ENCODE assay signal across 17 mouse cellular contexts in the genomic region with DNA sequence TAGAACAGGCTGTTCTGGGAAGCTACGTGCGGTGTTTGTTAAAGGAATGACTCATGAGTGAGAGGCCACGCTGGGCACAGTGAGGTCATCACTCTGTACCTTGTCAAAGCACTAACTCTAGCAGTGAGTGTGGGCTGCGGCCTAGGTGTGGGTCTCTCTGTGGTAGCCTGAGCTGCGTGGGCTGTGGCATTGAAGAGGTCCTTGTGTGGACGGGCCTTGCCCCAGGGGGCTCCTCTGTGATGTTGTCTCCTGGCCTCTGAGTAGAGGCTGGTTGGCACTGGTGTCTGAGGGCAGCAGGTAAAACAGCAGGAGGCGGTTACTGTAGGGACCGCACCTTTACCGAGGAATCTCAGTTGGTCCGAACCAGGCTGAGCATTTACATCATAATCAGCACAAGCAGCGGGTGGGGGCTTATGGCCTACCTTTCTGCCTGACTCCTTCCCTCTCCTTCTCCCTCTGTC. TPM values are rescaled to one million over a fixed set of nuclear protein-coding genes. Genes with fewer than 3 reads are reported as not detected.
DNase-seq lines count a peak whose midpoint lies in the region; ATAC-seq and TF ChIP-seq lines count a peak whose summit lies in the region.
"Had no signal": no experiment of that assay in that cellular context is flagged by ENCODE, and none has a peak within 500 bp of the region (broad histone marks: within the 10 kb centered on the region; RNA-seq: fewer than 3 reads in every experiment).

No protein-coding gene starts in this region.

- H3K36me3 ChIP-seq in E14TG2a.4 (ENCODE audit: insufficient read depth, low read length), result no peaks in the 10 kb centered on the region
- no peaks in the 10 kb centered on the region for H3K36me3 ChIP-seq in intestine, embryonic 16.5 days (ENCODE audit: control insufficient read depth, insufficient read depth, low read length)
- no peaks in the 10 kb centered on the region for H3K36me3 ChIP-seq in hindbrain, embryonic 16.5 days (ENCODE audit: control insufficient read depth, insufficient read depth, low read length)
- no peaks in the 10 kb centered on the region for H3K36me3 ChIP-seq in forebrain, embryonic 16.5 days (ENCODE audit: control insufficient read depth, insufficient read depth)
- H3K36me3 ChIP-seq in hindbrain, embryonic 13.5 days, result no peaks in the 10 kb centered on the region
- H3K36me3 ChIP-seq: hindbrain, embryonic 15.5 days had no signal

- H3K4me1 ChIP-seq in E14TG2a.4 (replicated peaks; ENCODE audit: low read depth, low read length), result peaks cover 55% of the 10 kb centered on the region
- peaks cover 32% of the 10 kb centered on the region for H3K4me1 ChIP-seq in cerebellum, adult 2 months (ENCODE audit: control insufficient read depth, insufficient read depth, low read length)
- peaks cover 12% of the 10 kb centered on the region; the same call in 1 of the 2 replicates for H3K4me1 ChIP-seq in intestine, embryonic 16.5 days (ENCODE audit: control insufficient read depth, insufficient read depth, low read length)
- H3K4me1 ChIP-seq in hindbrain, embryonic 16.5 days (ENCODE audit: control insufficient read depth, insufficient read depth, low read depth, low read length), result peaks cover 3% of the 10 kb centered on the region; the same call in 1 of the 2 replicates
- H3K4me1 ChIP-seq in forebrain, embryonic 16.5 days (replicated peaks; ENCODE audit: control insufficient read depth, insufficient read depth, low read length), result peaks cover 5% of the 10 kb centered on the region; the same call in 1 of the 2 replicates
- H3K4me1 ChIP-seq in hindbrain, embryonic 13.5 days (replicated peaks), result 0 out of 2 replicates have a peak, but pooled peaks cover 5% of the 10 kb centered on the region
- H3K4me1 ChIP-seq: hindbrain, embryonic 15.5 days had no signal

- peak overlapping the region; percentile 84 for H3K27ac ChIP-seq in cerebellum, adult 2 months (ENCODE audit: insufficient read depth, low read length)
- H3K27ac ChIP-seq in intestine, embryonic 16.5 days (ENCODE audit: low read length), result peak overlapping the region; percentile 62
- no peak overlapping the region for H3K27ac ChIP-seq in hindbrain, embryonic 16.5 days (ENCODE audit: low read depth, low read length)
- no peak overlapping the region for H3K27ac ChIP-seq in forebrain, embryonic 16.5 days (ENCODE audit: low read length)
- no peak overlapping the region for H3K27ac ChIP-seq in hindbrain, embryonic 13.5 days
- H3K27ac ChIP-seq: forebrain, embryonic 13.5 days; gastrocnemius, adult 2 months; hindbrain, embryonic 15.5 days; liver, embryonic 14.5 days had no signal

- WGBS in cerebellum, adult 2 months, result 18% methylated on average over 11 of the region's 11 CpGs
- WGBS in intestine, embryonic 16.5 days, result 63% methylated on average over 11 of the region's 11 CpGs
- 59% methylated on average over 11 of the region's 11 CpGs for WGBS in hindbrain, embryonic 16.5 days
- 67% methylated on average over 11 of the region's 11 CpGs for WGBS in forebrain, embryonic 16.5 days
- WGBS in hindbrain, embryonic 13.5 days, result 65% methylated on average over 11 of the region's 11 CpGs

- H3K9ac ChIP-seq in intestine, embryonic 16.5 days (ENCODE audit: low read depth, low read length), result peak overlapping the region; percentile 44
- H3K9ac ChIP-seq in hindbrain, embryonic 16.5 days (ENCODE audit: low read depth, low read length), result no peak overlapping the region
- H3K9ac ChIP-seq in forebrain, embryonic 16.5 days (replicated peaks; ENCODE audit: low read depth, low read length), result no peak overlapping the region
- no peak overlapping the region for H3K9ac ChIP-seq in hindbrain, embryonic 13.5 days
- H3K9ac ChIP-seq: forebrain, embryonic 13.5 days; hindbrain, embryonic 15.5 days; liver, embryonic 14.5 days had no signal

- 0 out of 2 replicates have a peak, but pooled peaks cover 5% of the 10 kb centered on the region for H3K9me3 ChIP-seq in E14TG2a.4 (ENCODE audit: low read length)
- H3K9me3 ChIP-seq in intestine, embryonic 16.5 days (ENCODE audit: control insufficient read depth, low read length), result no peaks in the 10 kb centered on the region
- no peaks in the 10 kb centered on the region for H3K9me3 ChIP-seq in hindbrain, embryonic 16.5 days (ENCODE audit: control insufficient read depth, low read length)
- no peaks in the 10 kb centered on the region for H3K9me3 ChIP-seq in forebrain, embryonic 16.5 days (ENCODE audit: control insufficient read depth, low read length)
- H3K9me3 ChIP-seq in hindbrain, embryonic 13.5 days, result no peaks in the 10 kb centered on the region
- H3K9me3 ChIP-seq: forebrain, embryonic 13.5 days; hindbrain, embryonic 15.5 days had no signal

- peak overlapping the region; percentile 77 for H3K4me3 ChIP-seq in E14TG2a.4 (replicated peaks; ENCODE audit: low read length)
- no peak overlapping the region for H3K4me3 ChIP-seq in cerebellum, adult 2 months (replicated peaks; ENCODE audit: insufficient read depth, low read depth, low read length)
- H3K4me3 ChIP-seq in intestine, embryonic 16.5 days (ENCODE audit: low read length), result no peak overlapping the region
- no peak overlapping the region for H3K4me3 ChIP-seq in hindbrain, embryonic 16.5 days (ENCODE audit: low read length)
- H3K4me3 ChIP-seq in forebrain, embryonic 16.5 days (replicated peaks; ENCODE audit: low read length), result no peak overlapping the region
- H3K4me3 ChIP-seq in hindbrain, embryonic 13.5 days, result no peak overlapping the region
- H3K4me3 ChIP-seq: forebrain, embryonic 13.5 days; gastrocnemius, adult 2 months; hindbrain, embryonic 15.5 days; myocyte had no signal

- no peak overlapping the region for H3K4me2 ChIP-seq in intestine, embryonic 16.5 days (ENCODE audit: low read depth, low read length)
- H3K4me2 ChIP-seq in hindbrain, embryonic 16.5 days (ENCODE audit: low read length), result no peak overlapping the region
- H3K4me2 ChIP-seq in forebrain, embryonic 16.5 days (ENCODE audit: low read length), result no peak overlapping the region
- no peak overlapping the region for H3K4me2 ChIP-seq in hindbrain, embryonic 13.5 days
- H3K4me2 ChIP-seq: forebrain, embryonic 13.5 days; hindbrain, embryonic 15.5 days; midbrain, embryonic 11.5 days had no signal

- DNase-seq in 416B (ENCODE audit: low read depth), result peak; percentile 56
- DNase-seq in cerebellum, adult 2 months, result peak; percentile 81 to 83
- DNase-seq: gastrocnemius, adult 2 months; heart, postnatal 10 days; lung, postnatal 4 days; retina, postnatal 1 day had no signal

- no peak for TF ChIP-seq CTCF in E14TG2a.4 (conservative IDR thresholded peaks at IDR 0.05; ENCODE audit: low read length)
- TF ChIP-seq CTCF in cerebellum, adult 2 months (IDR thresholded peaks at IDR 0.05; ENCODE audit: borderline replicate concordance, insufficient read depth, low read depth, low read length), result no peak

- no peaks in the 10 kb centered on the region for H3K27me3 ChIP-seq in E14TG2a.4 (ENCODE audit: insufficient read depth, low read length)
- H3K27me3 ChIP-seq in cerebellum, adult 2 months (ENCODE audit: control insufficient read depth, insufficient read depth, low read length), result no peaks in the 10 kb centered on the region
- no peaks in the 10 kb centered on the region for H3K27me3 ChIP-seq in intestine, embryonic 16.5 days (replicated peaks; ENCODE audit: control insufficient read depth, insufficient read depth, low read length)
- H3K27me3 ChIP-seq in hindbrain, embryonic 16.5 days (replicated peaks; ENCODE audit: control insufficient read depth, insufficient read depth, low read length), result no peaks in the 10 kb centered on the region
- H3K27me3 ChIP-seq in forebrain, embryonic 16.5 days (replicated peaks; ENCODE audit: control insufficient read depth, insufficient read depth, low read length), result no peaks in the 10 kb centered on the region
- H3K27me3 ChIP-seq in hindbrain, embryonic 13.5 days, result no peaks in the 10 kb centered on the region
- H3K27me3 ChIP-seq: forebrain, embryonic 13.5 days; hindbrain, embryonic 15.5 days; Patski had no signal

- ATAC-seq in intestine, embryonic 16.5 days, result peak; percentile 80
- no peak for ATAC-seq in hindbrain, embryonic 16.5 days
- ATAC-seq in forebrain, embryonic 16.5 days, result no peak
- ATAC-seq in hindbrain, embryonic 13.5 days (ENCODE audit: low FRiP score), result no peak
- ATAC-seq: forebrain, embryonic 13.5 days had no signal

- TF ChIP-seq POLR2A in cerebellum, adult 2 months (IDR thresholded peaks at IDR 0.05; ENCODE audit: borderline replicate concordance, insufficient read depth, low read length), result no peak

RNA-seq across cellular contexts. Expression of a gene that starts 9.9 kb away (rescaled TPM):
- polyA plus RNA-seq in cerebellum, adult 2 months (2012; rRNA removed), result 93.6 and 114 TPM in 2 replicates
- polyA plus RNA-seq in intestine, embryonic 16.5 days (2015; fragmentation: Nextera tagmentation; extraction: Ambion mirVana), result 148 and 156 TPM in 2 replicates
- 25.7 and 28.2 TPM in 2 replicates for polyA plus RNA-seq in hindbrain, embryonic 16.5 days (2015; fragmentation: Nextera tagmentation; extraction: Ambion mirVana)
- polyA plus RNA-seq in forebrain, embryonic 16.5 days (2015; fragmentation: Nextera tagmentation; extraction: Ambion mirVana), result 17.6 and 19.2 TPM in 2 replicates
- 20.9 and 23.6 TPM in 2 replicates for polyA plus RNA-seq in hindbrain, embryonic 13.5 days (2015; fragmentation: Nextera tagmentation; extraction: Ambion mirVana)

Comparison
In these comparisons a context has a peak if more than half of its experiments do, and no peak if none do; other contexts are left out.
1. H3K27ac ChIP-seq: peak in cerebellum, adult 2 months (single experiment) and intestine, embryonic 16.5 days (single experiment); none in hindbrain, embryonic 16.5 days (single experiment), forebrain, embryonic 16.5 days (single experiment) and hindbrain, embryonic 13.5 days (single experiment).